Mouse (Mus musculus) myocyte (in vitro differentiated cells): ENCODE results near the gene Rbm39. TPM values are rescaled to one million over a fixed set of nuclear protein-coding genes. Genes with fewer than 3 reads are reported as not detected.

Experiments used
- H3K27me3 ChIP-seq: one replicate; pipeline ENCODE4 v1.6.1; 2011; ENCODE audit not compliant: control insufficient read depth, insufficient read depth, insufficient read length
- H3K36me3 ChIP-seq: one replicate; pipeline ENCODE4 v1.6.1; 2011; ENCODE audit not compliant: control insufficient read depth, insufficient read depth
- H3K4me2 ChIP-seq: one replicate; pipeline ENCODE4 v1.6.1; 2011; ENCODE audit warnings: low read depth, control low read depth
- H3K4me3 ChIP-seq: one replicate; pipeline ENCODE4 v1.5.1; 2011; ENCODE audit warnings: mild to moderate bottlenecking, control low read depth, moderate library complexity
- H3K79me2 ChIP-seq: one replicate; pipeline ENCODE4 v1.6.1; 2011; ENCODE audit not compliant: control insufficient read depth, insufficient read depth
- H3ac ChIP-seq: one replicate; pipeline ENCODE4 v1.6.1; 2011; ENCODE audit not compliant: control insufficient read depth, insufficient read length
- CEBPB ChIP-seq: IDR thresholded peaks from 2 replicates; pipeline ENCODE4 v1.6.1; 2011; ENCODE audit warnings: mild to moderate bottlenecking, moderate library complexity; ENCODE audit not compliant: poor library complexity, insufficient read depth, severe bottlenecking
- E2F4 ChIP-seq: IDR thresholded peaks from one replicate; pipeline ENCODE4 v1.6.1; 2011; ENCODE audit warnings: mild to moderate bottlenecking, control low read depth, moderate library complexity; ENCODE audit not compliant: insufficient read depth
- MAX ChIP-seq: IDR thresholded peaks from one replicate; pipeline ENCODE4 v1.6.1; 2011; ENCODE audit warnings: low read depth, mild to moderate bottlenecking, control low read depth
- MYOD1 ChIP-seq, 3 experiments: IDR thresholded peaks; one replicate each; pipeline ENCODE4 v1.6.1; 2011; ENCODE audit warnings: control low read depth in 2 of 3, low read depth in 2 of 3, mild to moderate bottlenecking in 2 of 3, moderate library complexity in 1 of 3; ENCODE audit not compliant: insufficient read length in 2 of 3, control insufficient read depth in 1 of 3
- MYOG ChIP-seq, 3 experiments: IDR thresholded peaks; one replicate each; pipeline ENCODE4 v1.6.1; 2011; ENCODE audit warnings: control low read depth in 2 of 3, low read depth in 2 of 3, mild to moderate bottlenecking in 2 of 3; ENCODE audit not compliant: insufficient read length in 2 of 3, control insufficient read depth in 1 of 3, insufficient read depth in 1 of 3
- POLR2A ChIP-seq: IDR thresholded peaks from one replicate; pipeline ENCODE4 v1.6.1; 2011; ENCODE audit warnings: low read depth, mild to moderate bottlenecking, control low read depth, moderate library complexity; ENCODE audit not compliant: insufficient read length
- POLR2AphosphoS2 ChIP-seq: IDR thresholded peaks from one replicate; pipeline ENCODE4 v1.6.1; 2011; ENCODE audit warnings: low read depth, control low read depth; ENCODE audit not compliant: insufficient read length
- REST ChIP-seq: IDR thresholded peaks from one replicate; pipeline ENCODE4 v1.6.1; 2011; ENCODE audit warnings: mild to moderate bottlenecking, control low read depth, moderate library complexity; ENCODE audit not compliant: insufficient read depth, insufficient read length
- SRF ChIP-seq: IDR thresholded peaks from one replicate; pipeline ENCODE4 v1.6.1; 2011; ENCODE audit warnings: low read depth; ENCODE audit not compliant: control insufficient read depth, insufficient read length
- TCF12 ChIP-seq: IDR thresholded peaks from one replicate; pipeline ENCODE4 v1.6.1; 2011; ENCODE audit warnings: mild to moderate bottlenecking, control low read depth; ENCODE audit not compliant: poor library complexity, insufficient read depth, severe bottlenecking
- TCF3 ChIP-seq: IDR thresholded peaks from one replicate; pipeline ENCODE4 v1.6.1; 2011; ENCODE audit warnings: low read depth, control low read depth; ENCODE audit not compliant: insufficient read length
- USF1 ChIP-seq: IDR thresholded peaks from one replicate; pipeline ENCODE4 v1.6.1; 2011; ENCODE audit warnings: low read depth, mild to moderate bottlenecking, control low read depth, moderate library complexity
- polyA plus RNA-seq: library from polyadenylated mRNA; unstranded; fragments of >200 nt; fragmentation: generic; extraction: Trizol; gene quantifications from one replicate; pipeline ENCODE4 v1.2.1, GENCODE M21; 2012; ENCODE audit warnings: missing spikeins

Rbm39 gene
- polyA plus RNA-seq, 1 experiment: 53.7 TPM

DNA sequence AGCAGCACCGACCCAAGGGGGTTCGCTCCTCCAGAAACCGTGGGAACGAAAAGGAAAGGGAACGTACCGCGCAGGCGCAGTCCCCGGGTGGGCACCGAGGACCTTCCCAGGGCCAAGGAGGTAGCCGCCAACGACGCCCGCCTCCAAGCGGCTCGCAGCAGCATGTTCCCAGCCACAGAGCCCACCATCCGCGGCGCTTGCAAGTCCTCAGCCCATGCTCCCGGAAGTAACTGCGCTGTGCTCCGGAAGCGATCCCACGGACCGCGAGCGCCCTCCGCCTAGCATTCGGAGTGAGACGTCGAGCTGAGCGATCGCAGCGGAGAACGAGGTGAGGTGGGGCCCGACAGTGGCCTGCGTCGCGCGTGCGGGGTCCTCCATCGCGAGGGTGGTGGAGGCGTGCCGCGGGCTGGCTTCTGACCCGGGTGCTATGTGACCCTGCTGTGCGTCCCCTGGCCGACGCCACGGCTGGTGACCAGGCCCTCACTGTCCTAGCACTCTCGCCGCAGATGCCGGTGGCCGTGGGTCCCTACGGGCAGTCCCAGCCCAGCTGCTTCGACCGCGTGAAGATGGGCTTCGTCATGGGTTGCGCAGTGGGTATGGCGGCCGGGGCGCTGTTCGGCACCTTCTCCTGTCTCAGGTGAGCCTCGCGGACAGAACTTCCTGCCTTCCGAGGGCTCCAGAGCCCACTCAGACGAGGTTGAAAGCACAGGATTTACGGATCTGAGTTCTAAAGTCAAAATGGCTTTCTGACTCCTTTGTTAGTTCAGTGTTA, 35.9 kb downstream of the Rbm39 start, which contains the start of the genes Romo1 and Nfs1:
Romo1 (plus strand) TSS at position 87 of the 772 bp plus-strand sequence.
Nfs1 (minus strand) TSS at position 234 of the 772 bp plus-strand sequence.
- no peak for TF ChIP-seq REST
- peak; percentile 96 for TF ChIP-seq POLR2AphosphoS2
- peak in 2 of 3 experiments; percentile 10 to 27 for TF ChIP-seq MYOD1 (IDR thresholded peaks at IDR 0.05; ENCODE audit: control insufficient read depth in 1 of 3, insufficient read length in 2 of 3, low read depth in 2 of 3)
- no peak for TF ChIP-seq TCF12
- TF ChIP-seq SRF: peak; percentile 61
- no peak for TF ChIP-seq TCF3
- TF ChIP-seq MYOG (IDR thresholded peaks at IDR 0.05; ENCODE audit: control insufficient read depth in 1 of 3, insufficient read depth in 1 of 3, insufficient read length in 2 of 3, low read depth in 2 of 3): peak in 2 of 3 experiments; percentile 27 to 60
- TF ChIP-seq POLR2A: peak; percentile 94
- no peak for TF ChIP-seq E2F4
- no peak for TF ChIP-seq CEBPB
- no peak for TF ChIP-seq USF1
- TF ChIP-seq MAX: no peak
- Histone ChIP-seq H3K36me3 (peaks cover 43% of the 10 kb centered on the region), H3K4me3 (peak within 1 kb of the TSS; percentile 76), H3ac (peak within 1 kb of the TSS; percentile 57), H3K4me2 (peak within 1 kb of the TSS; percentile 74), H3K79me2 (peaks cover 16% of the 10 kb centered on the region), H3K27me3 (no peaks in the 10 kb centered on the region)

GRCm38 (mm10) chr2:156143367-156143766, 36.7 kb downstream of the Rbm39 start:
- Histone ChIP-seq H3K4me2 (peak overlapping the region; percentile 74), H3K27me3 (no peaks in the 10 kb centered on the region), H3K4me3 (peak overlapping the region; percentile 76), H3K36me3 (peaks cover 37% of the 10 kb centered on the region), H3ac (peak overlapping the region; percentile 57), H3K79me2 (peaks cover 16% of the 10 kb centered on the region)
- TF ChIP-seq MAX (no peak), MYOD1 (IDR thresholded peaks at IDR 0.05; ENCODE audit: control insufficient read depth in 1 of 3, insufficient read length in 2 of 3, low read depth in 2 of 3) (no peak), REST (no peak), TCF3 (no peak), POLR2A (no peak), POLR2AphosphoS2 (no peak), USF1 (no peak), TCF12 (no peak), E2F4 (no peak), MYOG (IDR thresholded peaks at IDR 0.05; ENCODE audit: control insufficient read depth in 1 of 3, insufficient read depth in 1 of 3, insufficient read length in 2 of 3, low read depth in 2 of 3) (no peak), SRF (no peak)

GRCm38 (mm10) chr2:156142820-156143219, 37.2 kb downstream of the Rbm39 start:
- Histone ChIP-seq H3K36me3 (peaks cover 31% of the 10 kb centered on the region), H3K4me3 (peak overlapping the region; percentile 76), H3ac (no peak overlapping the region), H3K79me2 (peaks cover 16% of the 10 kb centered on the region), H3K27me3 (no peaks in the 10 kb centered on the region), H3K4me2 (peak overlapping the region; percentile 74)
- TF ChIP-seq MYOD1 (IDR thresholded peaks at IDR 0.05; ENCODE audit: control insufficient read depth in 1 of 3, insufficient read length in 2 of 3, low read depth in 2 of 3) (no peak), SRF (no peak), E2F4 (no peak), CEBPB (no peak), TCF3 (no peak), POLR2AphosphoS2 (no peak), REST (no peak), MYOG (IDR thresholded peaks at IDR 0.05; ENCODE audit: control insufficient read depth in 1 of 3, insufficient read depth in 1 of 3, insufficient read length in 2 of 3, low read depth in 2 of 3) (no peak), POLR2A (no peak), USF1 (no peak), TCF12 (no peak), MAX (no peak)

- Histone ChIP-seq H3K27me3 (no peaks in the 10 kb centered on the region), H3K79me2 (no peaks in the 10 kb centered on the region), H3K36me3 (peaks cover 22% of the 10 kb centered on the region), H3K4me3 (no peak overlapping the region), H3K4me2 (no peak overlapping the region), H3ac (no peak overlapping the region)
- TF ChIP-seq MYOD1 (IDR thresholded peaks at IDR 0.05; ENCODE audit: control insufficient read depth in 1 of 3, insufficient read length in 2 of 3, low read depth in 2 of 3) (no peak), TCF12 (no peak), MYOG (IDR thresholded peaks at IDR 0.05; ENCODE audit: control insufficient read depth in 1 of 3, insufficient read depth in 1 of 3, insufficient read length in 2 of 3, low read depth in 2 of 3) (no peak), SRF (no peak), MAX (no peak), POLR2A (no peak), TCF3 (no peak), CEBPB (no peak), REST (no peak)
Measured at GRCm38 (mm10) chr2:156135695-156136094, 44.3 kb downstream of the Rbm39 start.
